Comparison of ENCODE assay signal across 15 mouse cellular contexts in genomic region chr19:41581706-41582420, GRCm38 (mm10). TPM values are rescaled to one million over a fixed set of nuclear protein-coding genes. Genes with fewer than 3 reads are reported as not detected.
DNase-seq lines count a peak whose midpoint lies in the region; TF ChIP-seq lines count a peak whose summit lies in the region.
"Had no signal": no experiment of that assay in that cellular context is flagged by ENCODE, and none has a peak within 500 bp of the region (broad histone marks: within the 10 kb centered on the region; RNA-seq: fewer than 3 reads in every experiment).

Gene Gm340, plus strand, starts transcription at chr19:41582370.

- in situ Hi-C loops in ES-E14 (cut with MboI; ENCODE audit: low sequenced_read_pairs in 2 of 2, unreplicated experiment in 2 of 2): no loop called here

- H3K4me3 ChIP-seq in ES-E14 (ENCODE audit: insufficient read depth in 1 of 2, low read depth in 1 of 2, low read length in 2 of 2, poor library complexity in 1 of 2, severe bottlenecking in 1 of 2): no peak within 1 kb of the TSS
- H3K4me3 ChIP-seq in kidney, adult 2 months (ENCODE audit: insufficient read depth, low read depth, low read length): no peak within 1 kb of the TSS
- no peak within 1 kb of the TSS for H3K4me3 ChIP-seq in hindbrain, embryonic 10.5 days
- H3K4me3 ChIP-seq: limb, embryonic 15.5 days; midbrain, embryonic 12.5 days had no signal

- no peak for DNase-seq in layer of hippocampus, adult 18-20 months (ENCODE audit: low spot score in 2 of 2)
- no peak for DNase-seq in layer of hippocampus, adult 9-10 months (ENCODE audit: low spot score)
- no peak for DNase-seq in ES-E14 (ENCODE audit: low read depth, low spot score)
- no peak for DNase-seq in adrenal gland, postnatal 10 days
- DNase-seq in layer of hippocampus, postnatal 25 days (ENCODE audit: extremely low spot score in 1 of 2, low spot score in 1 of 2): no peak
- DNase-seq in embryo, embryonic 11 days: no peak
- no peak for DNase-seq in kidney, adult 2 months
- DNase-seq in hindbrain, embryonic 10.5 days (ENCODE audit: low spot score): no peak
- DNase-seq: cerebellum, adult 9-11 months; gastrocnemius, postnatal 14 days; retina, postnatal 1 day had no signal

- no peak for TF ChIP-seq POLR2A in kidney, adult 2 months (IDR thresholded peaks at IDR 0.05; ENCODE audit: low read depth, low read length)

- H3K27ac ChIP-seq in ES-E14 (ENCODE audit: insufficient read depth, low read depth, low read length, poor library complexity, severe bottlenecking): no peak within 1 kb of the TSS
- no peak within 1 kb of the TSS for H3K27ac ChIP-seq in kidney, adult 2 months (ENCODE audit: insufficient read depth, low read depth, low read length)
- no peak within 1 kb of the TSS for H3K27ac ChIP-seq in hindbrain, embryonic 10.5 days
- H3K27ac ChIP-seq: kidney, postnatal 0 days; limb, embryonic 15.5 days; midbrain, embryonic 12.5 days had no signal

- no peaks in the 10 kb centered on the region for H3K27me3 ChIP-seq in kidney, adult 2 months (replicated peaks; ENCODE audit: control insufficient read depth, insufficient read depth, low read length)
- H3K27me3 ChIP-seq in hindbrain, embryonic 10.5 days (ENCODE audit: insufficient read depth, poor library complexity, severe bottlenecking): no peaks in the 10 kb centered on the region
- H3K27me3 ChIP-seq: limb, embryonic 15.5 days; midbrain, embryonic 12.5 days; Patski had no signal

- H3K4me1 ChIP-seq in ES-E14 (ENCODE audit: control insufficient read depth in 2 of 2, insufficient read depth in 2 of 2, low read length in 2 of 2, poor library complexity in 1 of 2): no peaks in the 10 kb centered on the region
- peaks cover 8% of the 10 kb centered on the region; the same call in 1 of the 2 replicates for H3K4me1 ChIP-seq in kidney, adult 2 months (ENCODE audit: control insufficient read depth, insufficient read depth, low read length)
- no peaks in the 10 kb centered on the region for H3K4me1 ChIP-seq in hindbrain, embryonic 10.5 days (replicated peaks)
- H3K4me1 ChIP-seq: limb, embryonic 15.5 days; midbrain, embryonic 12.5 days had no signal

- no peak for TF ChIP-seq CTCF in kidney, adult 2 months (conservative IDR thresholded peaks at IDR 0.05; ENCODE audit: insufficient read depth, insufficient read length, low read depth, low read length)

- H3K9me3 ChIP-seq in ES-E14 (ENCODE audit: control insufficient read depth, insufficient read depth, low read depth, low read length): no peaks in the 10 kb centered on the region
- H3K9me3 ChIP-seq in hindbrain, embryonic 10.5 days: no peaks in the 10 kb centered on the region
- H3K9me3 ChIP-seq: limb, embryonic 15.5 days; midbrain, embryonic 12.5 days had no signal

- 81% methylated on average over 23 of the region's 23 CpGs for WGBS in kidney, adult 2 months
- 95% methylated on average over 23 of the region's 23 CpGs for WGBS in hindbrain, embryonic 10.5 days

- H3K36me3 ChIP-seq in ES-E14 (ENCODE audit: control insufficient read depth, insufficient read depth, low read length, poor library complexity, severe bottlenecking): peaks cover 30% of the 10 kb centered on the region
- H3K36me3 ChIP-seq in kidney, adult 2 months (ENCODE audit: control insufficient read depth, insufficient read depth, low read length): no peaks in the 10 kb centered on the region
- peaks cover 55% of the 10 kb centered on the region for H3K36me3 ChIP-seq in hindbrain, embryonic 10.5 days

- no peak within 1 kb of the TSS for H3K9ac ChIP-seq in ES-E14 (ENCODE audit: insufficient read depth, low read depth, low read length, poor library complexity, severe bottlenecking)
- H3K9ac ChIP-seq: limb, embryonic 15.5 days; midbrain, embryonic 12.5 days had no signal

TF ChIP-seq in ES-E14, 5 proteins besides CTCF, POLR2A, EP300 and RAD21:
- TF ChIP-seq ZNF384 (IDR thresholded peaks at IDR 0.05; ENCODE audit: low read depth, low read length): no peak
- TF ChIP-seq MAFK (IDR thresholded peaks at IDR 0.05; ENCODE audit: insufficient read depth, low read depth, low read length): no peak
- no peak for TF ChIP-seq ZC3H11A (IDR thresholded peaks at IDR 0.05; ENCODE audit: borderline replicate concordance, low read depth, low read length)
- no peak for TF ChIP-seq HCFC1 (IDR thresholded peaks at IDR 0.05; ENCODE audit: borderline replicate concordance, insufficient read depth, low read length)
- TF ChIP-seq CHD2 (IDR thresholded peaks at IDR 0.05; ENCODE audit: low read depth, low read length): no peak

RNA-seq across cellular contexts. Expression of gene Gm340, which starts in this region (rescaled TPM):
- 10 to 100 TPM; 12.0 to 12.6 TPM for total RNA-seq in layer of hippocampus, adult 18-20 months (2021)
- 23.2 and 25.5 TPM in 2 replicates for total RNA-seq in ES-E14 (2012; rRNA removed)
- total RNA-seq in adrenal gland, postnatal 10 days (2021): 10 to 100 TPM; 10.1 to 13.0 TPM
- total RNA-seq in layer of hippocampus, postnatal 25 days (2021): 10 to 100 TPM; 11.2 to 14.0 TPM
- 1.3 and 1.4 TPM in 2 replicates for polyA plus RNA-seq in kidney, adult 2 months (2012; rRNA removed)
- polyA plus RNA-seq in hindbrain, embryonic 10.5 days (2016; fragmentation: Nextera tagmentation; extraction: Ambion mirVana): 3.0 and 3.3 TPM in 2 replicates
